ENCODE assay signal across 7 mouse cellular contexts in the genomic region with DNA sequence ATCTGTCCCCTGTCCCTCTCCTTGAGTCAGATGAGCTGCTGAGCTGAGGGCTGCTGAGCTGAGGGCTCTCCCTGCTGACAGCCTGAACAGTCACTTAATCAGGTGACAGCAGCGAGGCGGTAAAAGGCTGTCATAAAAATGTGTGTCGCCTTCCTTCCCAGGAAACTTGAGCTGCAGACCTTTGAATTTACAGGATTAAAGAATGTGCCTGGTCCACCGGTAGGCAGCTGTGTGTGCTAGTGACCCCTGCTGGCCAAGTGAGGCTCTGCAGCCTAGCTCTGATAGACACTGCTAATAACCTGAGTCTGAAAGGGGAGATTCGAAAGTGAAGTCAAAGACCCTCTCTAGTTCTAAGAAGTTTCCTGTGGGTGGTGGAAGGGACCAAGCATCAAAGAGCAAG. TPM values are rescaled to one million over a fixed set of nuclear protein-coding genes. Genes with fewer than 3 reads are reported as not detected.
A peak's percentile ranks its signal among the peaks of the same experiment; 100 is the strongest.
DNase-seq lines count a peak whose midpoint lies in the region; ATAC-seq and TF ChIP-seq lines count a peak whose summit lies in the region.

No protein-coding gene starts in this region.

- H3K27me3 ChIP-seq in Patski, result peaks cover 11% of the 10 kb centered on the region
- H3K27me3 ChIP-seq in forebrain, embryonic 10.5 days (ENCODE audit: poor library complexity, severe bottlenecking), result peaks cover 41% of the 10 kb centered on the region
- H3K27me3 ChIP-seq in hindbrain, embryonic 16.5 days (replicated peaks; ENCODE audit: control insufficient read depth, insufficient read depth, low read length), result no peaks in the 10 kb centered on the region
- H3K27me3 ChIP-seq in midbrain, embryonic 10.5 days (ENCODE audit: low read depth, poor library complexity, severe bottlenecking), result peaks cover 45% of the 10 kb centered on the region; the same call in 1 of the 2 replicates
- no peaks in the 10 kb centered on the region for H3K27me3 ChIP-seq in small intestine, adult 2 months (ENCODE audit: control insufficient read depth, insufficient read depth, low read length)

- in situ Hi-C loops in Patski (cut with MboI; ENCODE audit: low pct_unique_long_range_greater_than_20kb), result no loop called here

- H3K4me1 ChIP-seq in forebrain, embryonic 10.5 days, result peaks cover 6% of the 10 kb centered on the region
- peaks cover 5% of the 10 kb centered on the region; the same call in 1 of the 2 replicates for H3K4me1 ChIP-seq in hindbrain, embryonic 16.5 days (ENCODE audit: control insufficient read depth, insufficient read depth, low read depth, low read length)
- 0 out of 2 replicates have a peak, but pooled peaks cover 3% of the 10 kb centered on the region for H3K4me1 ChIP-seq in midbrain, embryonic 10.5 days
- no peaks in the 10 kb centered on the region for H3K4me1 ChIP-seq in small intestine, adult 2 months (ENCODE audit: control insufficient read depth, insufficient read depth, insufficient read length, low read length)

- TF ChIP-seq POLR2A in small intestine, adult 2 months (IDR thresholded peaks at IDR 0.05; ENCODE audit: low read depth, low read length), result no peak

- no peak overlapping the region for H3K4me3 ChIP-seq in forebrain, embryonic 10.5 days
- H3K4me3 ChIP-seq in hindbrain, embryonic 16.5 days (ENCODE audit: low read length), result no peak overlapping the region
- no peak overlapping the region for H3K4me3 ChIP-seq in midbrain, embryonic 10.5 days
- H3K4me3 ChIP-seq in small intestine, adult 2 months (ENCODE audit: low read depth, low read length), result no peak overlapping the region

- POLR2A ChIA-PET in Patski (lab: Charles Lee), result no interaction called here

- WGBS in forebrain, embryonic 10.5 days, result 7% methylated on average over 5 of the region's 5 CpGs
- WGBS in hindbrain, embryonic 16.5 days, result 11% methylated on average over 5 of the region's 5 CpGs
- WGBS in midbrain, embryonic 10.5 days, result 11% methylated on average over 5 of the region's 5 CpGs
- WGBS in small intestine, adult 2 months, result 2% methylated on average over 5 of the region's 5 CpGs

- no peaks in the 10 kb centered on the region for H3K9me3 ChIP-seq in forebrain, embryonic 10.5 days
- H3K9me3 ChIP-seq in hindbrain, embryonic 16.5 days (ENCODE audit: control insufficient read depth, low read length), result no peaks in the 10 kb centered on the region
- no peaks in the 10 kb centered on the region for H3K9me3 ChIP-seq in midbrain, embryonic 10.5 days (replicated peaks)

- CTCF ChIA-PET in Patski (lab: Charles Lee), result interaction anchor here (1.2 to 1.5 kb wide), 5 partner anchors 8 to 26 kb away, joined by 3 to 5 read pairs (median 4); no protein-coding TSS in a partner anchor

- H3K36me3 ChIP-seq in forebrain, embryonic 10.5 days (replicated peaks), result no peaks in the 10 kb centered on the region
- H3K36me3 ChIP-seq in hindbrain, embryonic 16.5 days (ENCODE audit: control insufficient read depth, insufficient read depth, low read length), result no peaks in the 10 kb centered on the region
- no peaks in the 10 kb centered on the region for H3K36me3 ChIP-seq in midbrain, embryonic 10.5 days
- H3K36me3 ChIP-seq in small intestine, adult 2 months (ENCODE audit: control insufficient read depth, insufficient read depth, low read length), result no peaks in the 10 kb centered on the region

- H3K27ac ChIP-seq in forebrain, embryonic 10.5 days, result 0 out of 2 replicates have a peak overlapping the region, but pooled peaks have one; percentile 30
- 0 out of 2 replicates have a peak overlapping the region, but pooled peaks have one; percentile 37 for H3K27ac ChIP-seq in hindbrain, embryonic 16.5 days (ENCODE audit: low read depth, low read length)
- H3K27ac ChIP-seq in midbrain, embryonic 10.5 days (replicated peaks), result no peak overlapping the region
- no peak overlapping the region for H3K27ac ChIP-seq in small intestine, adult 2 months (ENCODE audit: insufficient read depth, low read depth, low read length)

- peak; percentile 61 for ATAC-seq in Patski
- peak; percentile 66 for ATAC-seq in hindbrain, embryonic 16.5 days

- TF ChIP-seq CTCF in Patski (IDR thresholded peaks at IDR 0.05), result peak; percentile 86
- TF ChIP-seq CTCF in small intestine, adult 2 months (IDR thresholded peaks at IDR 0.05; ENCODE audit: extremely low read depth, insufficient read length, insufficient replicate concordance, low read depth, low read length), result peak; percentile 92; the same call in 1 of the 2 replicates

- H3K4me2 ChIP-seq in hindbrain, embryonic 16.5 days (ENCODE audit: low read length), result no peak overlapping the region

- H3K9ac ChIP-seq in hindbrain, embryonic 16.5 days (ENCODE audit: low read depth, low read length), result no peak overlapping the region

- DNase-seq in Patski (ENCODE audit: low read depth, low spot score), result no peak
- peak; percentile 25 for DNase-seq in c-Kit-positive CD71-negative TER-119-negative erythroid progenitor cells, embryonic 14.5 days (ENCODE audit: low read depth)
- peak; percentile 84 for DNase-seq in forebrain, embryonic 10.5 days (ENCODE audit: extremely low spot score, low spot score)
- DNase-seq in left cerebral cortex, adult 11 months (ENCODE audit: low spot score), result peak; percentile 65
- peak; percentile 78 for DNase-seq in midbrain, embryonic 10.5 days (ENCODE audit: low spot score)

RNA-seq across cellular contexts. Expression of a gene that starts 32.1 kb away (rescaled TPM):
- not detected for polyA plus RNA-seq in Patski (2021)
- 3.2 and 5.1 TPM in 2 replicates for polyA plus RNA-seq in forebrain, embryonic 10.5 days (2016; fragmentation: Nextera tagmentation; extraction: Ambion mirVana)
- 166 and 172 TPM in 2 replicates for polyA plus RNA-seq in hindbrain, embryonic 16.5 days (2015; fragmentation: Nextera tagmentation; extraction: Ambion mirVana)
- polyA plus RNA-seq in midbrain, embryonic 10.5 days (2016; fragmentation: Nextera tagmentation; extraction: Ambion mirVana), result 4.7 and 13.1 TPM in 2 replicates
- 0.04 and 0.16 TPM in 2 replicates for polyA plus RNA-seq in small intestine, adult 2 months (2012; rRNA removed)

Comparison
In these comparisons a context has a peak if more than half of its experiments do, and no peak if none do; other contexts are left out.
1. H3K27ac ChIP-seq: peak in forebrain, embryonic 10.5 days (single experiment) and hindbrain, embryonic 16.5 days (single experiment); none in midbrain, embryonic 10.5 days (single experiment) and small intestine, adult 2 months (single experiment).
2. RNA of a gene that starts 32.1 kb away (polyA plus RNA-seq): 166 to 172 TPM in hindbrain, embryonic 16.5 days; 3.2 to 5.1 TPM in forebrain, embryonic 10.5 days, 4.7 to 13.1 TPM in midbrain, embryonic 10.5 days, 0.04 to 0.16 TPM in small intestine, adult 2 months and not detected in Patski (single experiment); every median in the first group is over 10 times any median in the second.